Mouse (Mus musculus) embryonic fibroblast, embryonic 13.5 days (primary cell): ENCODE measurements at regions not wholly inside any gene's neighbourhood (a gene's known extent, or its start where the extent isn't known, plus 50 kb on each side); places are given as distances from the start of the nearest gene placed in this dataset.
A peak's percentile ranks its signal among the peaks of the same experiment; 100 is the strongest.

ENCODE experiments used
- H3K27ac ChIP-seq: 2 replicates; pipeline ENCODE4 v1.5.1; 2012; ENCODE audit warnings: low read length, control low read depth, inconsistent platforms; ENCODE audit not compliant: insufficient read depth
- H3K4me1 ChIP-seq: 2 replicates; pipeline ENCODE4 v1.6.1; 2011; ENCODE audit warnings: low read length; ENCODE audit not compliant: control insufficient read depth, insufficient read depth
- H3K4me3 ChIP-seq: 2 replicates; pipeline ENCODE4 v1.5.1; 2011; ENCODE audit warnings: mild to moderate bottlenecking, control low read depth, low read length; ENCODE audit not compliant: insufficient read depth
- CTCF ChIP-seq: IDR thresholded peaks from 2 replicates; pipeline ENCODE4 v1.5.1; 2011; ENCODE audit warnings: mild to moderate bottlenecking, control low read depth, low read length, moderate library complexity, borderline replicate concordance; ENCODE audit not compliant: insufficient read depth
- POLR2A ChIP-seq: IDR thresholded peaks from 2 replicates; pipeline ENCODE4 v1.6.1; 2011; ENCODE audit warnings: low read depth, mild to moderate bottlenecking, control low read depth, low read length, moderate library complexity

DNA sequence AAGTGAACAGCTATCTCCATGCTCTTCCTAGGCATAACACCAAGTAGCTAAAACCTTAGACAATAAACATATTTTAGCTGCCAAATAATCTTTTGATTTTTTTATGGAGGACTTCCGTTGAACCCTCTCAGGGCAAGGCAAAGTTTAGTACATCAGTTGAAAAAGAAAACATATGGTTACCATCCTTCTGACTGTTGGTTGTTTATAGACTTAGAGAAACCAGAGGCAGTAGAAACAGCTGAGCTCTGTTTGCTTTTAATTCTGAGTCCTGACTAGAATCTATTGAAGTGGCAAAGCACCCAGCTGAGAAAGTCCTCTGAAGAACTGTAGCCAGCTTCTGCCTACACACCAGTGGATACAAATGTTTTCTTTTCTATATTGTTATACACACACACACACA lies 109.7 kb downstream of the Alg10b start:
- H3K4me3 ChIP-seq = no peak overlapping the region
- TF ChIP-seq CTCF (no peak), POLR2A (no peak)
- no peaks in the 10 kb centered on the region for H3K4me1 ChIP-seq
- H3K27ac ChIP-seq = no peak overlapping the region

DNA sequence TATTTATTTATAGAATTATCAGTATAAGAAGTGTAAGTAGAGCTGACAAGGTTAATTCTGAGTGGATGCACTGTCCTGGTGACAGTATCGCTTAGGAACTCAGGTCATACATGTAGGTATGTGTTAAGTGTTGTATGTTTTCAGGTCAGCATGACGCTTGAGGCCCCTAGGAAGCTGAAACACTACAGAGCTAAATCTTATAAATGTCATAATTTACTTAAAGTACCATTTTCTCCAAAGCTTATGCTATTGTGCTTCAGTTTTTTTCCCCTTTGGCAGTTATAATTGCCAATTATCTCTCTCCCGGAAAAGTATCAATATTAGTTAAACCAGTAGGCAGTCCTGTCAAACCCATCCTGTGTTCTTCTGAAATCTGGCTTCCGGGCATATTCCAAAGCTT lies 110.3 kb downstream of the Alg10b start:
- TF ChIP-seq CTCF = no peak
- TF ChIP-seq POLR2A = no peak
- H3K4me1 ChIP-seq = no peaks in the 10 kb centered on the region
- H3K27ac ChIP-seq = no peak overlapping the region
- no peak overlapping the region for H3K4me3 ChIP-seq

DNA sequence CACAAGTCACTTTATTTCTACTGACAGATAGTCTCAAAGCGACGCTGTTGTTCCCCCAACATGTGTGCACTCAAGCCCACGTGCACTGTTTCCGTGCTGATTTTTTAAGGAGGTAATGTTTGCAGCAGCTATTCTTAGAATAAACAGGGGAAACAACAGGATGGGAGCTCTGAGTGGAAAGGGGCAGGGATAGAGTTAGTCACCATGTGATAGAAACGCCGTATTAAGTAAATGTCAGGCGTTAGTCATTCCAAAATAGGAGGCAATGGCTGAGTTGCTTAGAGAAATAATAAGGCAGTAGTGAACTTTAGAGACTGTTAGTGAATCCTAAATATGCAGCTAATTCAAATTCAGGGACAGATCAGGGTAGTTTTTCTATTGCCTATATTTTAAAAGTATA lies 111.4 kb downstream of the Alg10b start:
- H3K4me3 ChIP-seq = no peak overlapping the region
- no peak overlapping the region for H3K27ac ChIP-seq
- no peak for TF ChIP-seq CTCF
- no peak for TF ChIP-seq POLR2A
- peaks cover 2% of the 10 kb centered on the region; the same call in 1 of the 2 replicates for H3K4me1 ChIP-seq

DNA sequence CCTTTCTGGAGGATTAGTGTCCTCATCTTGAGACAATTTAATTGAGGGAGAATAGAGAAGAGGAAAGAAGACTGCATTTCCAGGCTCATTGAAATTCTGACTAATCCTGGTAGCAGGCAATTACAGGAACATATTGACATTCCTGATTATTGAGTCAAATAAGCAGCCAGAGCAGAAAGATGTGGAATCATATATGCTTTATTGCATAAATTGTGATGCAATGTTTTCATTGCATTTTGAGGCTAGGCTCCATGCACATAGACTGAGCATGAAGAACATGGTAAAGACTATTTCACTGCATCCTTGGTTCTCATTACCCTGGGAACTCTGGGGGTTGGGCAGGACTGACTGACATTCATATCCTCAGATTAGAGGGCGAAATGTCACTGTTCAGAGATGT lies 116.0 kb downstream of the Alg10b start:
- Histone ChIP-seq H3K4me1 (peaks cover 2% of the 10 kb centered on the region; the same call in 1 of the 2 replicates), H3K4me3 (no peak overlapping the region), H3K27ac (no peak overlapping the region; the same call in 1 of the 2 replicates)
- no peak for TF ChIP-seq CTCF
- no peak for TF ChIP-seq POLR2A

DNA sequence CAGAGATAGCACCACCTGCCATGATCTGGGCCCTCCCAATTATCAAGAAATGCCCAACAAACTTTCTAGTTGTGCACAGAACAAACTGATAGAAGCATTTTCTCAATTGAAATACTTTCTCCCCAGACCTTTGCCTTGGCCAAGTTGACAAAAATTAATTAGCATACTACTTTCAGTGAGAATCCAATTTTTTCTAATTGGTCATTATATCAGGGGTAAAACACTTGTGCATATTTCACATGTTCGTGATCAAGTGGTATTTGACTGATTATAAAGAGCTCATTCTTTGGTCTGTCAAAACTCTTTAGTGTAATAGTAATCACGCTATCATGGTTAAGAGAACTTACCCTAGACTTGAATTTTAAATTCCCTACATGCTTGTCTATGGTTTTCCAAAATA lies 117.2 kb downstream of the Alg10b start:
- Histone ChIP-seq H3K4me3 (no peak overlapping the region), H3K27ac (no peak overlapping the region), H3K4me1 (peaks cover 2% of the 10 kb centered on the region; the same call in 1 of the 2 replicates)
- TF ChIP-seq CTCF (no peak), POLR2A (no peak)

DNA sequence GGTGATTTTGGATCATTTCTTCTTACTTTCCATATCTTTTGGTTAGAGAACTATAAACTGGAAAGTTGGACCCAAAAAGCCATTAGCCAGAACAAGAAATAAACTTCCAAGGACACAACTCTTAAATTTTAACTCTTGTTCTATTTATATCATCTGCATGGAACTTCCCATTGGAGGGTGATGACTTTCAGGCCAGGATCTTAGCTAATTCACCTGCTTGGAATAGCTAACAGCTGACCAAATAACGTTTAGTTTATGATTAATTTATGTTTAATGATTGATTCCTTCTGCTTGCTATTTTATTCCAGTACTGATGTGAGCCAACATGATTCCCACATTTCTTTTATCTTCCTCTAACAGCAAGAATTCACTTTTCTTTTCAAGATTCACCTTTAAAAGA lies 119.7 kb downstream of the Alg10b start:
- no peak overlapping the region for H3K4me3 ChIP-seq
- H3K27ac ChIP-seq = no peak overlapping the region
- H3K4me1 ChIP-seq = peaks cover 2% of the 10 kb centered on the region; the same call in 1 of the 2 replicates
- TF ChIP-seq CTCF (no peak), POLR2A (no peak)

DNA sequence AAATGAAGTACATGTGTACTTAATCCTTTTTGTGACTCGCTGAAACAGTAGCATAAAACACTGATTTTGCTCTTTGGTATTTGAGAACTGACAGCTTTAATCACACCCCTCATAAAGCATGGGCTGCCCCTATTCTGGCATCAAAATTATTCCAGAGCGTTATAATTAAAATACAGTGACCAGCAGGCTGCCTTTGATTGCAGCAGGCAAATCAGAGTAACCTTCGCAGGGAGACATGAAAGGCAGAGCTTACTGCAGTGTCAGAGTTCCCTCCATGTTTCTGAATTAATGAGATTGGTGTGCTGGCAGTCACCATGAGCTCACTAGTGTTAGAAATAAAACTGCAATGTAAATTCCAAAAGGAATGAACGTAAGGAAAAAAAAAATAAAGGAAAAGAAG lies 120.8 kb downstream of the Alg10b start:
- TF ChIP-seq POLR2A (no peak), CTCF (no peak)
- no peak overlapping the region for H3K4me3 ChIP-seq
- H3K4me1 ChIP-seq = no peaks in the 10 kb centered on the region; the same call in 1 of the 2 replicates
- no peak overlapping the region for H3K27ac ChIP-seq

DNA sequence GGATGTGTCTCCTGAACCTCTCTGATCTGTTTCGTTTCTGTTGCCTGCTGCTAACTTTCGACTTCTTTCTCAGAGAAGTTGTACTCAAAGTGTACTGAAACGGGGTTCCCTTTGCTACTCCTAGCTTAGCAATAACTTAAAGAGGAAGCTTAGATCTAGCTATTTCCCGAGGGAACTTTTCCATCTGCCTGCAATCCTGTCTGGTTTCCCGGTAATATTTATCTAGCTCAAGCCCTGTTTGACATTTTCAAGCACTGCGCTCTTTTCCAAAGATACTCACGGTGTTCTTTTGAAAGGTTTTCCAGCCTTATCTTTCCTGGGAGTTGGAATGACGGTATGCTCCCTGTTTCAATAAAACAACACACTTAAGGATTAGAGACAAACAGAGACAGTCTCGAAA lies 122.1 kb downstream of the Alg10b start:
- TF ChIP-seq CTCF (no peak), POLR2A (no peak)
- Histone ChIP-seq H3K4me1 (no peaks in the 10 kb centered on the region; the same call in 1 of the 2 replicates), H3K27ac (no peak overlapping the region), H3K4me3 (no peak overlapping the region)

DNA sequence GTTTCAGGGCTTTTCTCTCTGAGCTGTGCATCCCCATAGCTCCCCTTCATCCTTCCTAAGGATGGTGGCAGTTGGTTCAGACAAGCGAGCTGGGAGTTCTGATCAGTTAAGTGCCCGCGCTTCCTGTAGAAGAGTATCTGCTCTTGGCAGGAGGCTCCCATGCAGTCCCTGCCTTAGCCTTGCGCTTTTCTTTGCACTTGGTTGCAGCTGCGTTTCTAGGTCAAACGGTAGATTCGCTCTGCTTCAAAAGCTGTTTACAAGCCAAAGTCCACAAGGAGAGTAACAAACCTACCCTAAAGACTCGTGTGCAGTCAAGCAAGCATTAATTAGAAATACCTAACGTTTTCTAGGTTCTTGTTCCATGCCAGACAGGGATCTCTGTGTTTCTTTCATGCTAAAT lies 122.6 kb downstream of the Alg10b start:
- Histone ChIP-seq H3K4me1 (no peaks in the 10 kb centered on the region; the same call in 1 of the 2 replicates), H3K27ac (no peak overlapping the region), H3K4me3 (no peak overlapping the region)
- TF ChIP-seq CTCF (no peak), POLR2A (no peak)

DNA sequence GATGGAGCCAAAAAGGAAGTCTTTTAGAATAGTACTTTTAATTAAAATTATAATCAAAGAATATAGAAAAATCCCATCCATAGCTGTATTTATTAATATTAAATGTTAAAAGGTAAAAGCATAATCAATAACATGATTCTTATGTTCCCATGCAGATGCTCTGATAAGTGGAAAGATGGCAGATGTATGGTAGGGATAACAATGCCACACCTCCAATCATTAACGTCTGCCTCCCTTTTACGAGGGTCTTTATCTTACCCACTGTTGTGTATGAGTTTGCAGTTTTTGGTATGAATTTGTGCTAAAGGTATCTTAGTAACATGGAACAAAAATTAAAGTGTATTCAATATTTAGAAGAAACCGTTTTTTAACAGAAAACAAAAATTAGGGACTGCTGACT lies 127.8 kb downstream of the Alg10b start:
- H3K27ac ChIP-seq = no peak overlapping the region
- H3K4me3 ChIP-seq = no peak overlapping the region
- TF ChIP-seq CTCF = no peak
- no peak for TF ChIP-seq POLR2A
- no peaks in the 10 kb centered on the region for H3K4me1 ChIP-seq

DNA sequence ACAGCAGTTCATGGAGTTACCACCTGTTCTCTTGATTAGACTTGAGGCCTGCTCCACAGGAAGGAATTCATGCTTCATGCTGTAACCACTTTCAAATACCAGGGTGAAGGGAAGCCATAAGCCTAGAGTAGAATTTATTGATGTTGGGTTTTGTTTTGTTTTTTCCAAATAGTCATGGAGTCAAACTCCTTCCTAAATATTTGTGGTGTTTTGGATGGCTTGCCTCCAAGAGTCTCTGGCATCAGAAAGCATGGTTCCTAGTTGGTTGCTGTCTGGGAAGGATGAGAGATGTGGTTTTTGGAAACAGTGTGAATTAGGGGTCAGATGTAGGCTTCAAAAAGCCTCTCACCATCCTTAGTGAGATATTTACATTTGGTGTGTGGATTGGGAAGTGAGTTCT lies 141.5 kb downstream of the Alg10b start:
- H3K4me3 ChIP-seq = no peak overlapping the region
- H3K4me1 ChIP-seq = no peaks in the 10 kb centered on the region
- TF ChIP-seq CTCF = no peak
- TF ChIP-seq POLR2A = no peak
- H3K27ac ChIP-seq = 0 out of 2 replicates have a peak overlapping the region, but pooled peaks have one; percentile 8
